Mouse (Mus musculus) myocyte (in vitro differentiated cells): ENCODE results near the gene Csnk1d. TPM values are rescaled to one million over a fixed set of nuclear protein-coding genes. Genes with fewer than 3 reads are reported as not detected.
A peak's percentile ranks its signal among the peaks of the same experiment; 100 is the strongest.

ENCODE experiments used
- H3K27me3 ChIP-seq: one replicate; pipeline ENCODE4 v1.6.1; 2011; ENCODE audit not compliant: control insufficient read depth, insufficient read depth, insufficient read length
- H3K36me3 ChIP-seq: one replicate; pipeline ENCODE4 v1.6.1; 2011; ENCODE audit not compliant: control insufficient read depth, insufficient read depth
- H3K4me2 ChIP-seq: one replicate; pipeline ENCODE4 v1.6.1; 2011; ENCODE audit warnings: low read depth, control low read depth
- H3K4me3 ChIP-seq: one replicate; pipeline ENCODE4 v1.5.1; 2011; ENCODE audit warnings: mild to moderate bottlenecking, control low read depth, moderate library complexity
- H3K79me2 ChIP-seq: one replicate; pipeline ENCODE4 v1.6.1; 2011; ENCODE audit not compliant: control insufficient read depth, insufficient read depth
- H3ac ChIP-seq: one replicate; pipeline ENCODE4 v1.6.1; 2011; ENCODE audit not compliant: control insufficient read depth, insufficient read length
- CEBPB ChIP-seq: IDR thresholded peaks from 2 replicates; pipeline ENCODE4 v1.6.1; 2011; ENCODE audit warnings: mild to moderate bottlenecking, moderate library complexity; ENCODE audit not compliant: poor library complexity, insufficient read depth, severe bottlenecking
- E2F4 ChIP-seq: IDR thresholded peaks from one replicate; pipeline ENCODE4 v1.6.1; 2011; ENCODE audit warnings: mild to moderate bottlenecking, control low read depth, moderate library complexity; ENCODE audit not compliant: insufficient read depth
- MAX ChIP-seq: IDR thresholded peaks from one replicate; pipeline ENCODE4 v1.6.1; 2011; ENCODE audit warnings: low read depth, mild to moderate bottlenecking, control low read depth
- MYOD1 ChIP-seq, 3 experiments: IDR thresholded peaks; one replicate each; pipeline ENCODE4 v1.6.1; 2011; ENCODE audit warnings: control low read depth in 2 of 3, low read depth in 2 of 3, mild to moderate bottlenecking in 2 of 3, moderate library complexity in 1 of 3; ENCODE audit not compliant: insufficient read length in 2 of 3, control insufficient read depth in 1 of 3
- MYOG ChIP-seq, 3 experiments: IDR thresholded peaks; one replicate each; pipeline ENCODE4 v1.6.1; 2011; ENCODE audit warnings: control low read depth in 2 of 3, low read depth in 2 of 3, mild to moderate bottlenecking in 2 of 3; ENCODE audit not compliant: insufficient read length in 2 of 3, control insufficient read depth in 1 of 3, insufficient read depth in 1 of 3
- POLR2A ChIP-seq: IDR thresholded peaks from one replicate; pipeline ENCODE4 v1.6.1; 2011; ENCODE audit warnings: low read depth, mild to moderate bottlenecking, control low read depth, moderate library complexity; ENCODE audit not compliant: insufficient read length
- POLR2AphosphoS2 ChIP-seq: IDR thresholded peaks from one replicate; pipeline ENCODE4 v1.6.1; 2011; ENCODE audit warnings: low read depth, control low read depth; ENCODE audit not compliant: insufficient read length
- REST ChIP-seq: IDR thresholded peaks from one replicate; pipeline ENCODE4 v1.6.1; 2011; ENCODE audit warnings: mild to moderate bottlenecking, control low read depth, moderate library complexity; ENCODE audit not compliant: insufficient read depth, insufficient read length
- SRF ChIP-seq: IDR thresholded peaks from one replicate; pipeline ENCODE4 v1.6.1; 2011; ENCODE audit warnings: low read depth; ENCODE audit not compliant: control insufficient read depth, insufficient read length
- TCF12 ChIP-seq: IDR thresholded peaks from one replicate; pipeline ENCODE4 v1.6.1; 2011; ENCODE audit warnings: mild to moderate bottlenecking, control low read depth; ENCODE audit not compliant: poor library complexity, insufficient read depth, severe bottlenecking
- TCF3 ChIP-seq: IDR thresholded peaks from one replicate; pipeline ENCODE4 v1.6.1; 2011; ENCODE audit warnings: low read depth, control low read depth; ENCODE audit not compliant: insufficient read length
- USF1 ChIP-seq: IDR thresholded peaks from one replicate; pipeline ENCODE4 v1.6.1; 2011; ENCODE audit warnings: low read depth, mild to moderate bottlenecking, control low read depth, moderate library complexity
- polyA plus RNA-seq: library from polyadenylated mRNA; unstranded; fragments of >200 nt; fragmentation: generic; extraction: Trizol; gene quantifications from one replicate; pipeline ENCODE4 v1.2.1, GENCODE M21; 2012; ENCODE audit warnings: missing spikeins

Csnk1d gene
- polyA plus RNA-seq, 1 experiment = 79.5 TPM

DNA sequence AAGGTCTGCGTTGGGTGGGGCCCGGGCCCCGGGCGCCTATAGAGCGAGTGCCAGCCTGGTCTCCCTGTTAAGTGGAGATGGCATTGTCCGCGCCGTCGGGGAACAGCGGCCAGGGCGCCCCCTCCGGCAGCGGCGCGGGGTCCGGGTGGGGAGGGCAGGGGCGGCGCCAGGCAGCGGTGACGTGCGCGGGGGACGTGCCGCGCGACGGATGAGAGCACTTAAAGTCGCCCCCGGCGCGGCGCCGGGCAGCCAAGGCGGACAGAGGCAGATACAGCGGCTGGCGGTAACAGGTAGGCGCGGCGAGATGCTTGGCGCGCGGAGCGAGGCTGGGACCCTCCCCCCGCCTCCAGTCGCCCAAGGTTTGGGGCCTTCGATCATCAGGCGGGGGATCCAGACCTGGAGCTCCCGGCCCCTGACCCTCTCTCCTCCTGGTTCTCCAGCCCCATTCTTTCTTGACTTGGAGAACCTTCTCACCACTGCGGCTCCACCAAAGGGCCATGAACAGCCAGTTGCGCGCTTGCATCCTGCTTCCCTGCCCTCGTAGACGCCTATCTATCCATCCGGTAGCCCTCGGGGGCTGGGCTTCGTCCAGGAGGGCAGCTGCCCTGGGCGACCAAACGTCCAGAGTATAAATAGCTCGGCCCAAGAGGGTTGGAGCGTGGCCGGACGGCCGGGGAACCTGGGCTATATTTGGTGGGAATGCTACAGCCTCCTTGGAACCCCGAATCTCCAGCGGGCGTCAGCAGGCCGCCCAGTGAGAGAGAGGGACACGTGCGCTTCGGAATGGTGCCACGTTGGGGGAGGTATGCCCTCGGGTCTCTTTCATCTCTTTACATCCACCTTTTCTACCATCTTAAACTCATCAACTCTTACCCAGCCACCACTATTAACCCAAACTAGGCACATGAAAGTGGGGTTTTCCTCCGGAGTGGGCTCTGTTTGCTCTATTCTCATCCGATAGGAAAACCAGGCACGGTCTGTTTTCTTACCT is 42.0 kb downstream of the Csnk1d start:
- H3K4me2 ChIP-seq = peak overlapping the region; percentile 79
- H3K4me3 ChIP-seq = peak overlapping the region; percentile 26
- H3ac ChIP-seq = no peak overlapping the region
- no peaks in the 10 kb centered on the region for H3K79me2 ChIP-seq
- TF ChIP-seq MYOD1 (IDR thresholded peaks at IDR 0.05; ENCODE audit: control insufficient read depth in 1 of 3, insufficient read length in 2 of 3, low read depth in 2 of 3) = peak in 1 of 3 experiments; percentile 40
- TF ChIP-seq MYOG (IDR thresholded peaks at IDR 0.05; ENCODE audit: control insufficient read depth in 1 of 3, insufficient read depth in 1 of 3, insufficient read length in 2 of 3, low read depth in 2 of 3) = peak in 1 of 3 experiments; percentile 32
- TF ChIP-seq POLR2A = no peak
- H3K27me3 ChIP-seq = peaks cover 3% of the 10 kb centered on the region
- no peaks in the 10 kb centered on the region for H3K36me3 ChIP-seq

DNA sequence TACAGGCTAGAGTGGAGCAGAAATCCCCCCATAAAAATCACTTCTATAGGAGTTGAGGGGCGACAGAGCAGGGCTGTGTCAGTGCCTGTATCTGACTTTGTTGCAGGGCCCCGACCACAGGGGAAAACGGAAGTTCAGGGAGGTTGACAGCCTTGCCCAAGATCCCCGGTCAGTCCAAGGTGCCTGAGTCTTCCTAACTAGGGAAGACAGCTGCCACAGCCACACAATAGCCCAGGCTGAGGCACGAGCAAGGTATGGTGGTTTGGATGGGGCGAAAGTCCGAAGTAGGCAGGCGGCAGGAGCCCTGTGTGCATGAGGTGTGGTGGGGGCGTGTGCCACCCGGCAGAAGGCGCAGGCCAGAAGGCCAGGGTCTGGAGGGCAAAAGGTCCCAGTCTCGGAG is 42.8 kb downstream of the Csnk1d start, which contains the start of gene Slc16a3:
TSS of gene Slc16a3 (plus strand) at position 153 of the 400 bp plus-strand sequence.
- Histone ChIP-seq H3K36me3 (no peaks in the 10 kb centered on the region), H3K27me3 (peaks cover 11% of the 10 kb centered on the region), H3ac (no peak within 1 kb of the TSS), H3K4me2 (no peak within 1 kb of the TSS), H3K79me2 (no peaks in the 10 kb centered on the region), H3K4me3 (peak within 1 kb of the TSS; percentile 26)
- no peak for TF ChIP-seq CEBPB
- TF ChIP-seq POLR2A = no peak
- no peak for TF ChIP-seq TCF12
- TF ChIP-seq TCF3 = no peak

GRCm38 (mm10) chr11:120945926-120946325 is 45.2 kb downstream of the Csnk1d start:
- no peak overlapping the region for H3ac ChIP-seq
- no peaks in the 10 kb centered on the region for H3K79me2 ChIP-seq
- no peak overlapping the region for H3K4me3 ChIP-seq
- TF ChIP-seq MYOG (IDR thresholded peaks at IDR 0.05; ENCODE audit: control insufficient read depth in 1 of 3, insufficient read depth in 1 of 3, insufficient read length in 2 of 3, low read depth in 2 of 3) (no peak), REST (no peak), CEBPB (no peak), USF1 (no peak), MAX (no peak), TCF12 (no peak), SRF (no peak), POLR2A (no peak), TCF3 (no peak), E2F4 (no peak), MYOD1 (IDR thresholded peaks at IDR 0.05; ENCODE audit: control insufficient read depth in 1 of 3, insufficient read length in 2 of 3, low read depth in 2 of 3) (no peak), POLR2AphosphoS2 (no peak)
- no peaks in the 10 kb centered on the region for H3K36me3 ChIP-seq
- peaks cover 11% of the 10 kb centered on the region for H3K27me3 ChIP-seq
- H3K4me2 ChIP-seq = no peak overlapping the region

DNA sequence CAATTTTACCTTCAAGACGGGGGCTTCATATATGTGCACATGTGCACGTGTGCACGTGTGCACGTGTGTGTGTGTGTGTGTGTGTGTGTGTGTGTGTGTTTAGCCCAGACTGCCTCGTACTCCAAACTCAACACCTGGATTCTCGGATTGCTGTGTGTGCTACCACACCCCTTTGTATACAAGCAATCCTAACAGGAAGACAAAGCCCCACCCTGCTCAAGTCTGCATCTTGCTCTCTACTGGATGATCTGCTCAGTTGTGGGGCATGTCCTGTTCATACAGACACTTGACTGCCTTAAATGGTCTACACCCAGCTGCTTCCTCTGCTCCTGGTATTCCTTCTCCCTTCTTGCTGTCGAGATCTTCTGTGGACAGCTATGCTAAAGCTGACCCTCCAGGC is 45.9 kb downstream of the Csnk1d start:
- H3K36me3 ChIP-seq = no peaks in the 10 kb centered on the region
- H3ac ChIP-seq = no peak overlapping the region
- H3K4me3 ChIP-seq = no peak overlapping the region
- peaks cover 11% of the 10 kb centered on the region for H3K27me3 ChIP-seq
- TF ChIP-seq POLR2AphosphoS2 (no peak), E2F4 (no peak)
- H3K4me2 ChIP-seq = no peak overlapping the region
- H3K79me2 ChIP-seq = no peaks in the 10 kb centered on the region

GRCm38 (mm10) chr11:120940959-120941358 is 50.2 kb downstream of the Csnk1d start:
- Histone ChIP-seq H3K4me3 (no peak overlapping the region), H3K79me2 (no peaks in the 10 kb centered on the region), H3K4me2 (no peak overlapping the region), H3K36me3 (no peaks in the 10 kb centered on the region), H3ac (no peak overlapping the region), H3K27me3 (peaks cover 11% of the 10 kb centered on the region)
- TF ChIP-seq MYOD1 (IDR thresholded peaks at IDR 0.05; ENCODE audit: control insufficient read depth in 1 of 3, insufficient read length in 2 of 3, low read depth in 2 of 3) (no peak), TCF3 (no peak), E2F4 (no peak), CEBPB (no peak), TCF12 (no peak), USF1 (no peak)
